ENCODE assay signal across 1 mouse cellular context in the genomic region with DNA sequence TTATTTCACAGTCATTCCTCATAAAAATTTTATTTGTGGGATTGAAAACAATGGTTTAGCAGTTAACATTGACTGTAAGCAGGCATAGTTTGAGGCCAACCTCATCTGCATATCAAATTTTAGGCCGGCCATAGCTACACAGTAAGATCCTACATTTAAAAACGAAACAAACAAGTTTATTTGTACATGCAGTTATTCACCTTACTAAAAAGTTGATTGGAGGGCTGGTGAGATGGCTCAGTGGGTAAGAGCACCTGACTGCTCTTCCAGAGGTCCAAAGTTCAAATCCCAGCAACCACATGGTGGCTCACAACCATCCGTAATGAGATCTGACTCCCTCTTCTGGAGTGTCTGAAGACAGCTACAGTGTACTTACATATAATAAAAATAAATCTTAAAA.
A peak's percentile ranks its signal among the peaks of the same experiment; 100 is the strongest.
TF ChIP-seq lines count a peak whose summit lies in the region.

No protein-coding gene starts in this region.

TF ChIP-seq in MEL, 35 proteins besides CTCF, POLR2A, EP300 and RAD21:
- TF ChIP-seq TBP (IDR thresholded peaks at IDR 0.05; ENCODE audit: low read depth, low read length): peak; percentile 76; the same call in 1 of the 2 replicates
